8 mouse cellular contexts compared by ENCODE assay signal in the genomic region with DNA sequence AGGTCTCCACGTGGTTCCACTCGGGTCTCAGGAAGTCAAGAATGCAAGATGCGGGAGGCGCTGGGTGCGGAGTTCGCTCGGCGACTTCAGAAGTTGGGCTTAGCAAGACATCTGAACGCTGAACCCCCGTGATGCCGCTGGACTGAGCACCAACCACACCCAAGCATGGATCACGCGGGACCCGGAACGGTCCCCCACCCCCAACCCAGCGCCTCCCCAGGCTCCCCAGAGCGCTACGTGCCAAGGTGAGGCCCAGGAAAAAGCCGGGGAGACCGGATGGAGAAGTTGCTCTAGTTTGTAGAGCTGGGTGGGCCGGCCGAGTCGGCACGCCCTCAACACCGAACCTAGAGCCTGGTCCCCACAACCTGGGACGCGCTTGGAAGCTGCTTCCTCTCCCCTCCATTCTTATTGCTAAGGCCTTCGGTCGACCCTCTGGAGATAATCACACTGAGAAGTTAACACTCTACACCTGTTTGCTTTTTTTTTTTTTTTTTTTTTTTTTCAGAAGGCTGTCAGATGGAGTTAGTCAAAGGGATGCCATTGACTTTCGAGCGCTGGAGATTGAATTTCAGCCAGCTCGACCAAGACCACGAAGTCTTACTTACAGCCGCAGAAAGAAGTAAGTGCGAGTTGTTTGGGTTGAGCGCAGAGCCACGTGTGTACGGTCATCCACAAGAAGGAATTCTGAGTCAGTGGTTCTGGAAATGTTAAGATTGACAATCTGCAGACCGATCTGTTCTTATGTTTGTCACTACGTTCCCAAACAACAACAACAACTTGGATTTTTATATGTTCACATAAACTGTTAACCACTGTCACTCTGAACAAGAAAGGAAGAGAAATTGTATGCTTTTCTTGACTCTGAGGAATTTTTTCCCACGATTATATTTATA. TPM values are rescaled to one million over a fixed set of nuclear protein-coding genes. Genes with fewer than 3 reads are reported as not detected.
DNase-seq lines count a peak whose midpoint lies in the region; ATAC-seq and TF ChIP-seq lines count a peak whose summit lies in the region.

Gene B3gnt2 (minus strand): TSS at position 627 of the 893 bp plus-strand sequence.

- DNase-seq in cerebellum, adult 2 months, result no peak
- DNase-seq in cerebellum, postnatal 36 days, result no peak
- DNase-seq in adrenal gland, adult (ENCODE audit: inconsistent age in 2 of 2, low spot score in 1 of 2), result peak; percentile 80 to 91
- no peak for DNase-seq in midbrain, embryonic 14.5 days
- DNase-seq in urinary bladder, postnatal 25 days (ENCODE audit: low spot score), result peak; percentile 61

- H3K4me3 ChIP-seq in cerebellum, adult 2 months (replicated peaks; ENCODE audit: insufficient read depth, low read depth, low read length), result peak within 1 kb of the TSS; percentile 25
- H3K4me3 ChIP-seq in forebrain, embryonic 13.5 days, result peak within 1 kb of the TSS; percentile 71
- H3K4me3 ChIP-seq in hindbrain, embryonic 12.5 days, result peak within 1 kb of the TSS; percentile 73
- peak within 1 kb of the TSS; percentile 81 for H3K4me3 ChIP-seq in limb, embryonic 15.5 days
- peak within 1 kb of the TSS; percentile 67 for H3K4me3 ChIP-seq in midbrain, embryonic 14.5 days (replicated peaks; ENCODE audit: low read depth, low read length)

- H3K9ac ChIP-seq in forebrain, embryonic 13.5 days, result peak within 1 kb of the TSS; percentile 66
- H3K9ac ChIP-seq in hindbrain, embryonic 12.5 days, result peak within 1 kb of the TSS; percentile 66
- H3K9ac ChIP-seq in limb, embryonic 15.5 days, result peak within 1 kb of the TSS; percentile 66
- H3K9ac ChIP-seq in midbrain, embryonic 14.5 days (replicated peaks; ENCODE audit: low read length), result peak within 1 kb of the TSS; percentile 64; the same call in 1 of the 2 replicates

- TF ChIP-seq POLR2A in cerebellum, adult 2 months (IDR thresholded peaks at IDR 0.05; ENCODE audit: borderline replicate concordance, insufficient read depth, low read length), result no peak

- peak within 1 kb of the TSS; percentile 97 for H3K4me2 ChIP-seq in forebrain, embryonic 13.5 days
- peak within 1 kb of the TSS; percentile 99 for H3K4me2 ChIP-seq in hindbrain, embryonic 12.5 days (replicated peaks)
- H3K4me2 ChIP-seq in limb, embryonic 15.5 days, result peak within 1 kb of the TSS; percentile 94
- H3K4me2 ChIP-seq in midbrain, embryonic 14.5 days (ENCODE audit: low read length), result peak within 1 kb of the TSS; percentile 99

- 12% methylated on average over 41 of the region's 41 CpGs for whole genome bisulfite sequencing in cerebellum, adult 2 months
- WGBS in forebrain, embryonic 13.5 days, result 5% methylated on average over 41 of the region's 41 CpGs
- WGBS in hindbrain, embryonic 12.5 days, result 4% methylated on average over 41 of the region's 41 CpGs
- 5% methylated on average over 41 of the region's 41 CpGs for WGBS in limb, embryonic 15.5 days
- 6% methylated on average over 41 of the region's 41 CpGs for WGBS in midbrain, embryonic 14.5 days

- no peak for TF ChIP-seq CTCF in cerebellum, adult 2 months (IDR thresholded peaks at IDR 0.05; ENCODE audit: borderline replicate concordance, insufficient read depth, low read depth, low read length)

- peak within 1 kb of the TSS; percentile 46; the same call in 1 of the 2 replicates for H3K27ac ChIP-seq in cerebellum, adult 2 months (ENCODE audit: insufficient read depth, low read length)
- no peak within 1 kb of the TSS for H3K27ac ChIP-seq in forebrain, embryonic 13.5 days
- H3K27ac ChIP-seq in hindbrain, embryonic 12.5 days, result no peak within 1 kb of the TSS
- peak within 1 kb of the TSS; percentile 84 for H3K27ac ChIP-seq in limb, embryonic 15.5 days
- no peak within 1 kb of the TSS for H3K27ac ChIP-seq in midbrain, embryonic 14.5 days (replicated peaks; ENCODE audit: low read depth, low read length)

- no peaks in the 10 kb centered on the region for H3K36me3 ChIP-seq in forebrain, embryonic 13.5 days (ENCODE audit: poor library complexity, severe bottlenecking)
- no peaks in the 10 kb centered on the region for H3K36me3 ChIP-seq in hindbrain, embryonic 12.5 days
- H3K36me3 ChIP-seq in limb, embryonic 15.5 days, result no peaks in the 10 kb centered on the region
- no peaks in the 10 kb centered on the region for H3K36me3 ChIP-seq in midbrain, embryonic 14.5 days (ENCODE audit: control insufficient read depth, insufficient read depth, low read length)

- ATAC-seq in forebrain, embryonic 13.5 days, result 0 out of 2 replicates have a peak, but pooled peaks have one; percentile 6
- ATAC-seq in hindbrain, embryonic 12.5 days (ENCODE audit: low FRiP score), result peak; percentile 12; the same call in 1 of the 2 replicates
- ATAC-seq in limb, embryonic 15.5 days (ENCODE audit: insufficient number of reproducible peaks, low FRiP score, low TSS enrichment, low read depth), result peak; percentile 46
- 0 out of 2 replicates have a peak, but pooled peaks have one; percentile 9 for ATAC-seq in midbrain, embryonic 14.5 days (ENCODE audit: low FRiP score, low TSS enrichment)

- H3K9me3 ChIP-seq in forebrain, embryonic 13.5 days (replicated peaks), result no peaks in the 10 kb centered on the region
- no peaks in the 10 kb centered on the region for H3K9me3 ChIP-seq in hindbrain, embryonic 12.5 days (replicated peaks)
- no peaks in the 10 kb centered on the region for H3K9me3 ChIP-seq in limb, embryonic 15.5 days
- no peaks in the 10 kb centered on the region for H3K9me3 ChIP-seq in midbrain, embryonic 14.5 days (ENCODE audit: control insufficient read depth, low read length)

- H3K27me3 ChIP-seq in cerebellum, adult 2 months (ENCODE audit: control insufficient read depth, insufficient read depth, low read length), result peaks cover 7% of the 10 kb centered on the region; the same call in 1 of the 2 replicates
- peaks cover 68% of the 10 kb centered on the region for H3K27me3 ChIP-seq in forebrain, embryonic 13.5 days
- H3K27me3 ChIP-seq in hindbrain, embryonic 12.5 days, result peaks cover 73% of the 10 kb centered on the region
- peaks cover 24% of the 10 kb centered on the region for H3K27me3 ChIP-seq in limb, embryonic 15.5 days
- peaks cover 71% of the 10 kb centered on the region for H3K27me3 ChIP-seq in midbrain, embryonic 14.5 days (ENCODE audit: control insufficient read depth, insufficient read depth, low read length)

- peaks cover 4% of the 10 kb centered on the region; the same call in 1 of the 2 replicates for H3K4me1 ChIP-seq in cerebellum, adult 2 months (ENCODE audit: control insufficient read depth, insufficient read depth, low read length)
- H3K4me1 ChIP-seq in forebrain, embryonic 13.5 days, result peaks cover 41% of the 10 kb centered on the region
- H3K4me1 ChIP-seq in hindbrain, embryonic 12.5 days, result peaks cover 19% of the 10 kb centered on the region
- H3K4me1 ChIP-seq in limb, embryonic 15.5 days, result peaks cover 18% of the 10 kb centered on the region
- peaks cover 15% of the 10 kb centered on the region for H3K4me1 ChIP-seq in midbrain, embryonic 14.5 days (ENCODE audit: control insufficient read depth, insufficient read depth, low read length)

RNA-seq across cellular contexts. Expression of gene B3gnt2, which starts in this region (rescaled TPM):
- 7.1 and 8.7 TPM in 2 replicates for polyA plus RNA-seq in cerebellum, adult 2 months (2012; rRNA removed)
- polyA plus RNA-seq in forebrain, embryonic 13.5 days (2015; fragmentation: Nextera tagmentation; extraction: Ambion mirVana), result 2.0 and 2.2 TPM in 2 replicates
- polyA plus RNA-seq in hindbrain, embryonic 12.5 days (2016; fragmentation: Nextera tagmentation; extraction: Ambion mirVana), result 3.4 and 4.7 TPM in 2 replicates
- polyA plus RNA-seq in limb, embryonic 15.5 days (2015; fragmentation: Nextera tagmentation; extraction: Ambion mirVana), result 9.8 and 11.6 TPM in 2 replicates
- 1.3 and 2.6 TPM in 2 replicates for polyA plus RNA-seq in midbrain, embryonic 14.5 days (2014; fragmentation: Nextera tagmentation; extraction: Ambion mirVana)

Comparison
In these comparisons a context has a peak if more than half of its experiments do, and no peak if none do; other contexts are left out.
1. DNase-seq: peak in adrenal gland, adult (2 of 2) and urinary bladder, postnatal 25 days (single experiment); none in cerebellum, adult 2 months (0 of 2), cerebellum, postnatal 36 days (0 of 2) and midbrain, embryonic 14.5 days (single experiment).
2. H3K27ac ChIP-seq: peak in cerebellum, adult 2 months (single experiment) and limb, embryonic 15.5 days (single experiment); none in forebrain, embryonic 13.5 days (single experiment), hindbrain, embryonic 12.5 days (single experiment) and midbrain, embryonic 14.5 days (single experiment).
3. H3K4me3 ChIP-seq: peak in every context shown above with its lines; median percentile 81 in limb, embryonic 15.5 days; 73 in hindbrain, embryonic 12.5 days; 71 in forebrain, embryonic 13.5 days; 67 in midbrain, embryonic 14.5 days; 25 in cerebellum, adult 2 months.
4. Peak in every context shown above with its lines, with median percentiles within 50 percentile points of each other: ATAC-seq, H3K4me2 ChIP-seq and H3K9ac ChIP-seq.